Mouse (Mus musculus) stomach, postnatal 0 days (tissue): ENCODE data around the gene G6pc3. TPM values are rescaled to one million over a fixed set of nuclear protein-coding genes. Genes with fewer than 3 reads are reported as not detected.

Experiments used
- ATAC-seq: fragments of 200-750 bp; cut with Nextera tagmentation; 2 replicates; pipeline ENCODE4 v1.8.0; 2017; ENCODE audit not compliant: low FRiP score, low TSS enrichment
- DNase-seq: peaks from one replicate; pipeline ENCODE4 v3.0.0-alpha.2; 2016; ENCODE audit warnings: low spot score
- H3K27ac ChIP-seq: fragments of 300-500 bp; sonication (generic); replicated peaks from 2 replicates; pipeline ENCODE4 v1.5.1; 2014; ENCODE audit warnings: mild to moderate bottlenecking, control low read depth
- H3K27me3 ChIP-seq: fragments of 300-500 bp; sonication (generic); 2 replicates; pipeline ENCODE4 v1.6.1; 2014; ENCODE audit warnings: low read length; ENCODE audit not compliant: control insufficient read depth, insufficient read depth
- H3K36me3 ChIP-seq: fragments of 300-500 bp; sonication (generic); 2 replicates; pipeline ENCODE4 v1.6.1; 2014; ENCODE audit warnings: low read length, mixed read lengths; ENCODE audit not compliant: control insufficient read depth, insufficient read depth
- H3K4me1 ChIP-seq: fragments of 300-500 bp; sonication (generic); replicated peaks from 2 replicates; pipeline ENCODE4 v1.6.1; 2014; ENCODE audit warnings: antibody characterized with exemption; ENCODE audit not compliant: control insufficient read depth, insufficient read depth
- H3K4me2 ChIP-seq: fragments of 300-500 bp; sonication (generic); replicated peaks from 2 replicates; pipeline ENCODE4 v1.6.1; 2014; ENCODE audit warnings: low read depth, mild to moderate bottlenecking, control low read depth, moderate library complexity
- H3K4me3 ChIP-seq: fragments of 300-500 bp; sonication (generic); 2 replicates; pipeline ENCODE4 v1.5.1; 2014; ENCODE audit warnings: low read depth, low read length, control low read depth
- H3K9ac ChIP-seq: fragments of 300-500 bp; sonication (generic); 2 replicates; pipeline ENCODE4 v1.6.1; 2014; ENCODE audit warnings: mild to moderate bottlenecking, low read length, control low read depth, mixed read lengths
- H3K9me3 ChIP-seq: fragments of 300-500 bp; sonication (generic); 2 replicates; pipeline ENCODE4 v1.6.1; 2016; ENCODE audit warnings: low read length; ENCODE audit not compliant: control insufficient read depth
- CTCF ChIP-seq: IDR thresholded peaks from 2 replicates; pipeline ENCODE4 v1.5.1; 2016; ENCODE audit warnings: antibody characterized with exemption, low read depth, mild to moderate bottlenecking, moderate library complexity
- EP300 ChIP-seq: optimal IDR thresholded peaks from 2 replicates; pipeline ENCODE3; 2016; ENCODE audit warnings: antibody characterized with exemption
- WGBS: fragments of 180-500 bp; shearing (Covaris S2); extraction: QIAGEN DNeasy Blood & Tissue Kit; methylation state at CpG from one replicate; pipeline ENCODE4 v1.1.7; 2014; 5-methylcytosine and 5-hydroxymethylcytosine counted together
- polyA plus RNA-seq: library from polyadenylated mRNA; unstranded; fragments of >200 nt; fragmentation: Nextera tagmentation; extraction: Ambion mirVana; gene quantifications from 2 replicates; pipeline ENCODE4 v1.2.1, GENCODE M21; 2015

Gene G6pc3
- polyA plus RNA-seq, 1 experiment from 2014 or later, result 19.4 TPM

GRCm38 (mm10) chr11:102193657-102194440, 4.4 kb downstream of the G6pc3 start:
- no peaks in the 10 kb centered on the region for H3K4me1 ChIP-seq
- no peak overlapping the region for H3K4me3 ChIP-seq
- no peak for ATAC-seq
- no peak overlapping the region for H3K27ac ChIP-seq
- DNase-seq, result peak; percentile 12
- no peak overlapping the region for H3K9ac ChIP-seq
- H3K27me3 ChIP-seq, result no peaks in the 10 kb centered on the region
- H3K4me2 ChIP-seq, result no peak overlapping the region
- peaks cover 28% of the 10 kb centered on the region for H3K36me3 ChIP-seq
- WGBS, result 80% methylated on average over 9 of the region's 9 CpGs
- no peaks in the 10 kb centered on the region for H3K9me3 ChIP-seq
- TF ChIP-seq EP300 (no peak), CTCF (no peak)

- TF ChIP-seq CTCF (no peak), EP300 (no peak)
- Histone ChIP-seq H3K4me1 (no peaks in the 10 kb centered on the region), H3K27ac (no peak overlapping the region), H3K9me3 (no peaks in the 10 kb centered on the region), H3K36me3 (peaks cover 32% of the 10 kb centered on the region), H3K9ac (no peak overlapping the region), H3K4me3 (no peak overlapping the region), H3K4me2 (no peak overlapping the region), H3K27me3 (no peaks in the 10 kb centered on the region)
- ATAC-seq (peak; percentile 9; the same call in 1 of the 2 replicates), DNase-seq (no peak)
- WGBS, result 64% methylated on average over 21 of the region's 21 CpGs
Observed at GRCm38 (mm10) chr11:102196018-102196797, 6.8 kb downstream of the G6pc3 start.

- Histone ChIP-seq H3K27ac (no peak overlapping the region), H3K4me1 (no peaks in the 10 kb centered on the region), H3K36me3 (peaks cover 45% of the 10 kb centered on the region), H3K4me2 (no peak overlapping the region), H3K9ac (no peak overlapping the region), H3K9me3 (no peaks in the 10 kb centered on the region), H3K27me3 (no peaks in the 10 kb centered on the region), H3K4me3 (no peak overlapping the region)
- peak; percentile 16 for DNase-seq
- TF ChIP-seq CTCF (peak; percentile 41), EP300 (no peak)
- WGBS, result 68% methylated on average over 6 of the region's 6 CpGs
- ATAC-seq, result no peak
Observed at GRCm38 (mm10) chr11:102198245-102198644, 8.8 kb downstream of the G6pc3 start.

GRCm38 (mm10) chr11:102199856-102200255, 10.4 kb downstream of the G6pc3 start:
- ATAC-seq, result no peak
- H3K36me3 ChIP-seq, result peaks cover 51% of the 10 kb centered on the region
- no peaks in the 10 kb centered on the region for H3K9me3 ChIP-seq
- 52% methylated on average over 9 of the region's 9 CpGs for WGBS
- no peak for TF ChIP-seq EP300
- DNase-seq, result peak; percentile 11
- H3K4me1 ChIP-seq, result no peaks in the 10 kb centered on the region
- H3K4me2 ChIP-seq, result no peak overlapping the region
- H3K4me3 ChIP-seq, result no peak overlapping the region
- H3K9ac ChIP-seq, result no peak overlapping the region
- H3K27ac ChIP-seq, result no peak overlapping the region
- H3K27me3 ChIP-seq, result no peaks in the 10 kb centered on the region

- TF ChIP-seq CTCF (peak; percentile 57), EP300 (no peak)
- ATAC-seq, result peak; percentile 27; the same call in 1 of the 2 replicates
Observed at GRCm38 (mm10) chr11:102201408-102201821, 12.0 kb downstream of the G6pc3 start.

GRCm38 (mm10) chr11:102206481-102206880, 17.1 kb downstream of the G6pc3 start:
- no peak overlapping the region for H3K4me2 ChIP-seq
- no peaks in the 10 kb centered on the region for H3K9me3 ChIP-seq
- no peak for DNase-seq
- TF ChIP-seq CTCF, result no peak
- H3K27me3 ChIP-seq, result no peaks in the 10 kb centered on the region
- peaks cover 3% of the 10 kb centered on the region; the same call in 1 of the 2 replicates for H3K4me1 ChIP-seq
- ATAC-seq, result no peak
- no peak overlapping the region for H3K27ac ChIP-seq
- H3K4me3 ChIP-seq, result no peak overlapping the region
- WGBS, result 79% methylated on average over 29 of the region's 30 CpGs
- no peak overlapping the region for H3K9ac ChIP-seq
- H3K36me3 ChIP-seq, result peaks cover 32% of the 10 kb centered on the region

More at GRCm38 (mm10) chr11:102201408-102201821, 12.0 kb downstream of the G6pc3 start:
- Histone ChIP-seq H3K36me3 (peaks cover 51% of the 10 kb centered on the region), H3K4me1 (no peaks in the 10 kb centered on the region), H3K27me3 (no peaks in the 10 kb centered on the region), H3K4me3 (no peak overlapping the region), H3K9me3 (no peaks in the 10 kb centered on the region), H3K4me2 (no peak overlapping the region), H3K9ac (no peak overlapping the region), H3K27ac (no peak overlapping the region)
- 68% methylated on average over 12 of the region's 12 CpGs for WGBS
- peak; percentile 18 for DNase-seq
